In the genomic region with DNA sequence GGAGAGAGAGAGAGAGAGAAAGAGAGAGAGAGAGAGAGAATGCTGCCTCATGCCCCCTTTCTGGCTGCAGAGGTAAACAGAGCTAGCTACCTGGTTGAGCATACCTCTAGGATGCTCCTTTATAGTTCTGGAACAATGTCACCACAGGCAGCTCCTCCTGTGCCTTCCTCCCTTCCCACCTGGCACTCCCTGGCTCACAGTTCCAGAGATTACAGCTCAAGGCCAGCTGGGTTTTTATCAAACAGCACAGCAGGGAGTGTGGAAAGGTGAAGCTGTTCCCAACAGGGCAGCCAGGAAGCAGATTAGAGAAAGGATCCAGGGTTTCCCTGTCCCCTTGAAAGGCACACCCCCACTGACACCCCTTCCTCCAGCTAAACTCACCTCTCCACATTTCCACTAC, we compare ENCODE assay signal across 28 mouse cellular contexts.
DNase-seq lines count a peak whose midpoint lies in the region; ATAC-seq and TF ChIP-seq lines count a peak whose summit lies in the region.
"Had no signal": no experiment of that assay in that cellular context is flagged by ENCODE, and none has a peak within 500 bp of the region (broad histone marks: within the 10 kb centered on the region; RNA-seq: fewer than 3 reads in every experiment).

No protein-coding gene starts in this region.

- H3K27ac ChIP-seq in ES-Bruce4 (ENCODE audit: insufficient read depth, low read length): 0 out of 2 replicates have a peak overlapping the region, but pooled peaks have one; percentile 33
- no peak overlapping the region for H3K27ac ChIP-seq in lung, postnatal 0 days (ENCODE audit: low read length)
- H3K27ac ChIP-seq in thymus, adult 2 months (ENCODE audit: control insufficient read depth, insufficient read depth, low read length): no peak overlapping the region
- H3K27ac ChIP-seq: heart, adult 2 months; heart, embryonic 13.5 days; hindbrain, embryonic 10.5 days; hindbrain, embryonic 15.5 days; kidney, embryonic 15.5 days; liver, embryonic 14.5 days; midbrain, embryonic 10.5 days; midbrain, embryonic 15.5 days had no signal

- TF ChIP-seq CTCF in ES-Bruce4 (IDR thresholded peaks at IDR 0.05; ENCODE audit: low read depth, low read length): no peak
- TF ChIP-seq CTCF in lung, postnatal 0 days (IDR thresholded peaks at IDR 0.05): no peak
- no peak for TF ChIP-seq CTCF in thymus, adult 2 months (IDR thresholded peaks at IDR 0.05; ENCODE audit: borderline replicate concordance, control insufficient read depth, extremely low read depth, insufficient read depth, low read length, poor library complexity)

- H3K9ac ChIP-seq in ES-Bruce4 (ENCODE audit: low read depth, poor library complexity, severe bottlenecking): no peak overlapping the region
- no peak overlapping the region for H3K9ac ChIP-seq in lung, postnatal 0 days (replicated peaks; ENCODE audit: low read depth)
- H3K9ac ChIP-seq: heart, embryonic 13.5 days; hindbrain, embryonic 15.5 days; kidney, embryonic 15.5 days; liver, embryonic 14.5 days; midbrain, embryonic 15.5 days had no signal

- H3K4me2 ChIP-seq in lung, postnatal 0 days (replicated peaks; ENCODE audit: low read depth, low read length): no peak overlapping the region
- H3K4me2 ChIP-seq: heart, embryonic 13.5 days; hindbrain, embryonic 15.5 days; kidney, embryonic 15.5 days; midbrain, embryonic 15.5 days had no signal

- H3K4me1 ChIP-seq in ES-Bruce4 (ENCODE audit: control insufficient read depth, insufficient read depth, low read length): no peaks in the 10 kb centered on the region
- H3K4me1 ChIP-seq in lung, postnatal 0 days (ENCODE audit: insufficient read depth, low read depth, low read length): no peaks in the 10 kb centered on the region
- H3K4me1 ChIP-seq in thymus, adult 2 months (replicated peaks; ENCODE audit: control insufficient read depth, insufficient read depth, low read length): no peaks in the 10 kb centered on the region
- H3K4me1 ChIP-seq: heart, embryonic 13.5 days; hindbrain, embryonic 10.5 days; hindbrain, embryonic 15.5 days; kidney, embryonic 15.5 days; midbrain, embryonic 10.5 days; midbrain, embryonic 15.5 days had no signal

- no peak overlapping the region for H3K4me3 ChIP-seq in ES-Bruce4 (ENCODE audit: low read depth, low read length)
- H3K4me3 ChIP-seq in lung, postnatal 0 days (ENCODE audit: low read depth, low read length): no peak overlapping the region
- H3K4me3 ChIP-seq in thymus, adult 2 months (ENCODE audit: control insufficient read depth, insufficient read depth, low read length): no peak overlapping the region
- H3K4me3 ChIP-seq: erythroblast, embryonic 14.5 days; heart, adult 2 months; heart, embryonic 13.5 days; hindbrain, embryonic 10.5 days; hindbrain, embryonic 15.5 days; kidney, embryonic 15.5 days; midbrain, embryonic 10.5 days; midbrain, embryonic 15.5 days had no signal

- DNase-seq in R1 (ENCODE audit: low read depth, low spot score): peak; percentile 84
- DNase-seq in cerebellum, adult 18-20 months: peak; percentile 75 to 84
- peak; percentile 37 to 41 for DNase-seq in cerebellum, postnatal 10 days
- no peak for DNase-seq in left cerebral cortex, adult 9 months (ENCODE audit: low spot score in 2 of 2)
- DNase-seq in lung, postnatal 0 days (ENCODE audit: low spot score): no peak
- DNase-seq in thymus, adult 2 months: no peak
- DNase-seq: adrenal gland, postnatal 10 days; heart, adult 2 months; heart, postnatal 10 days; kidney, adult 11 months; kidney, postnatal 25 days; liver; lung, adult 2 months; lung, postnatal 14 days; right cerebral cortex, adult 18-20 months; spleen, adult 18-20 months had no signal

- H3K9me3 ChIP-seq in ES-Bruce4 (replicated peaks; ENCODE audit: control insufficient read depth, insufficient read depth, low read length, poor library complexity, severe bottlenecking): no peaks in the 10 kb centered on the region
- no peaks in the 10 kb centered on the region for H3K9me3 ChIP-seq in lung, postnatal 0 days (ENCODE audit: low read length)
- H3K9me3 ChIP-seq: heart, embryonic 13.5 days; hindbrain, embryonic 10.5 days; hindbrain, embryonic 15.5 days; kidney, embryonic 15.5 days; midbrain, embryonic 10.5 days; midbrain, embryonic 15.5 days had no signal

- peak; percentile 88; the same call in 1 of the 2 replicates for TF ChIP-seq EP300 in ES-Bruce4 (IDR thresholded peaks at IDR 0.05; ENCODE audit: insufficient read depth, low read depth, low read length)
- no peak for TF ChIP-seq EP300 in lung, postnatal 0 days (IDR thresholded peaks at IDR 0.05)

- H3K27me3 ChIP-seq in ES-Bruce4 (ENCODE audit: control insufficient read depth, insufficient read depth, low read length, poor library complexity, severe bottlenecking): no peaks in the 10 kb centered on the region
- H3K27me3 ChIP-seq in lung, postnatal 0 days (replicated peaks; ENCODE audit: insufficient read depth, low read length): no peaks in the 10 kb centered on the region
- H3K27me3 ChIP-seq in thymus, adult 2 months (ENCODE audit: control insufficient read depth, insufficient read depth, low read length): no peaks in the 10 kb centered on the region
- H3K27me3 ChIP-seq: heart, embryonic 13.5 days; hindbrain, embryonic 15.5 days; kidney, embryonic 15.5 days; midbrain, embryonic 15.5 days had no signal

- no peaks in the 10 kb centered on the region for H3K36me3 ChIP-seq in ES-Bruce4 (ENCODE audit: control insufficient read depth, insufficient read depth, low read length, poor library complexity, severe bottlenecking)
- H3K36me3 ChIP-seq in lung, postnatal 0 days (ENCODE audit: insufficient read depth, low read length): no peaks in the 10 kb centered on the region
- H3K36me3 ChIP-seq in thymus, adult 2 months (ENCODE audit: control insufficient read depth, insufficient read depth, low read length): no peaks in the 10 kb centered on the region
- H3K36me3 ChIP-seq: heart, embryonic 13.5 days; hindbrain, embryonic 10.5 days; hindbrain, embryonic 15.5 days; kidney, embryonic 15.5 days; midbrain, embryonic 10.5 days; midbrain, embryonic 15.5 days had no signal

- ATAC-seq in lung, postnatal 0 days: no peak
- no peak for ATAC-seq in monocyte, adult 5-6 weeks (replicated peaks; ENCODE audit: insufficient number of reproducible peaks, low FRiP score, low TSS enrichment, poor library complexity, severe bottlenecking)
- ATAC-seq: forebrain, embryonic 16.5 days; inflammation-experienced regulatory T-cells, adult 6 months; midbrain, embryonic 15.5 days had no signal

- no peak for TF ChIP-seq POLR2A in ES-Bruce4 (IDR thresholded peaks at IDR 0.05; ENCODE audit: insufficient read depth, low read length)
- TF ChIP-seq POLR2A in thymus, adult 2 months (IDR thresholded peaks at IDR 0.05; ENCODE audit: control insufficient read depth, extremely low read depth, insufficient read depth, low read length, poor library complexity): no peak

Comparison
In these comparisons a context has a peak if more than half of its experiments do, and no peak if none do; other contexts are left out.
1. DNase-seq: peak in R1 (single experiment), cerebellum, adult 18-20 months (2 of 2) and cerebellum, postnatal 10 days (2 of 2); none in left cerebral cortex, adult 9 months (0 of 2), lung, postnatal 0 days (single experiment) and thymus, adult 2 months (single experiment).